Mouse (Mus musculus) intestine, embryonic 14.5 days (tissue): Measurements from ENCODE around the gene Lmo2. TPM values are rescaled to one million over a fixed set of nuclear protein-coding genes. Genes with fewer than 3 reads are reported as not detected.

Source experiments
- ATAC-seq: fragments of 200-750 bp; cut with Nextera tagmentation; replicated peaks from 2 replicates; pipeline ENCODE4 v1.8.0; 2017; ENCODE audit warnings: low read depth, moderate number of reproducible peaks, moderate TSS enrichment, moderate library complexity; ENCODE audit not compliant: low FRiP score, low TSS enrichment
- DNase-seq: peaks from one replicate; pipeline ENCODE4 v3.0.0-alpha.2; 2018; ENCODE audit warnings: low spot score
- H3K27ac ChIP-seq: fragments of 300-500 bp; sonication (generic); 2 replicates; pipeline ENCODE4 v1.5.1; 2014; ENCODE audit warnings: low read depth, mild to moderate bottlenecking, control low read depth
- H3K27me3 ChIP-seq: fragments of 300-500 bp; sonication (generic); replicated peaks from 2 replicates; pipeline ENCODE4 v1.6.1; 2014; ENCODE audit warnings: low read length, control low read depth; ENCODE audit not compliant: control insufficient read depth, insufficient read depth
- H3K36me3 ChIP-seq: fragments of 300-500 bp; sonication (generic); 2 replicates; pipeline ENCODE4 v1.6.1; 2014; ENCODE audit warnings: low read length, control low read depth; ENCODE audit not compliant: control insufficient read depth, insufficient read depth
- H3K4me1 ChIP-seq: fragments of 300-500 bp; sonication (generic); replicated peaks from 2 replicates; pipeline ENCODE4 v1.6.1; 2014; ENCODE audit warnings: low read length, control low read depth, mixed read lengths; ENCODE audit not compliant: control insufficient read depth, insufficient read depth
- H3K4me2 ChIP-seq: fragments of 300-500 bp; sonication (generic); 2 replicates; pipeline ENCODE4 v1.6.1; 2014; ENCODE audit warnings: low read length
- H3K4me3 ChIP-seq: fragments of 300-500 bp; sonication (generic); 2 replicates; pipeline ENCODE4 v1.5.1; 2014; ENCODE audit warnings: low read depth, low read length, control low read depth, mixed read lengths
- H3K9ac ChIP-seq: fragments of 300-500 bp; sonication (generic); 2 replicates; pipeline ENCODE4 v1.6.1; 2014; ENCODE audit warnings: mild to moderate bottlenecking, low read length
- H3K9me3 ChIP-seq: fragments of 300-500 bp; sonication (generic); 2 replicates; pipeline ENCODE4 v1.6.1; 2016; ENCODE audit warnings: low read length, control low read depth; ENCODE audit not compliant: control insufficient read depth
- WGBS: fragments of 180-500 bp; shearing (Covaris S2); extraction: QIAGEN DNeasy Blood & Tissue Kit; methylation state at CpG from one replicate; pipeline ENCODE4 v1.1.7; 2014; 5-methylcytosine and 5-hydroxymethylcytosine counted together
- polyA plus RNA-seq: library from polyadenylated mRNA; unstranded; fragments of >200 nt; fragmentation: Nextera tagmentation; extraction: Ambion mirVana; gene quantifications from 2 replicates; pipeline ENCODE4 v1.2.1, GENCODE M21; 2014

Lmo2 gene
- polyA plus RNA-seq, 1 experiment from 2014 or later = 17.6 TPM

GRCm38 (mm10) chr2:103935691-103936435 is 21.9 kb upstream of the Lmo2 start:
- ATAC-seq = no peak
- Histone ChIP-seq H3K4me1 (no peaks in the 10 kb centered on the region), H3K4me2 (no peak overlapping the region), H3K27me3 (no peaks in the 10 kb centered on the region), H3K36me3 (no peaks in the 10 kb centered on the region), H3K27ac (no peak overlapping the region), H3K9ac (no peak overlapping the region), H3K9me3 (no peaks in the 10 kb centered on the region), H3K4me3 (no peak overlapping the region)
- DNase-seq = no peak
- 65% methylated on average over 10 of the region's 10 CpGs for WGBS

GRCm38 (mm10) chr2:103936666-103937065 is 21.1 kb upstream of the Lmo2 start:
- H3K4me2 ChIP-seq = no peak overlapping the region
- 98% methylated on average over 2 of the region's 2 CpGs for WGBS
- ATAC-seq = no peak

GRCm38 (mm10) chr2:103937670-103938069 is 20.1 kb upstream of the Lmo2 start:
- no peaks in the 10 kb centered on the region for H3K4me1 ChIP-seq
- H3K4me2 ChIP-seq = no peak overlapping the region
- H3K4me3 ChIP-seq = no peak overlapping the region
- ATAC-seq (no peak), DNase-seq (no peak)
- H3K27me3 ChIP-seq = no peaks in the 10 kb centered on the region
- no peaks in the 10 kb centered on the region for H3K36me3 ChIP-seq
- H3K9me3 ChIP-seq = no peaks in the 10 kb centered on the region
- 71% methylated on average over 2 of the region's 2 CpGs for WGBS
- H3K27ac ChIP-seq = no peak overlapping the region
- no peak overlapping the region for H3K9ac ChIP-seq

More at GRCm38 (mm10) chr2:103936666-103937065, 21.1 kb upstream of the Lmo2 start:
- Histone ChIP-seq H3K9ac (no peak overlapping the region), H3K36me3 (no peaks in the 10 kb centered on the region), H3K27me3 (no peaks in the 10 kb centered on the region), H3K9me3 (no peaks in the 10 kb centered on the region), H3K27ac (no peak overlapping the region), H3K4me1 (no peaks in the 10 kb centered on the region), H3K4me3 (no peak overlapping the region)
- no peak for DNase-seq

- ATAC-seq = no peak
- Histone ChIP-seq H3K9ac (no peak overlapping the region), H3K4me1 (no peaks in the 10 kb centered on the region), H3K36me3 (no peaks in the 10 kb centered on the region), H3K4me2 (no peak overlapping the region), H3K27ac (no peak overlapping the region), H3K4me3 (no peak overlapping the region), H3K27me3 (no peaks in the 10 kb centered on the region), H3K9me3 (no peaks in the 10 kb centered on the region)
- 74% methylated on average over 1 of the region's 1 CpGs for WGBS
- no peak for DNase-seq
Observed at GRCm38 (mm10) chr2:103938573-103938972, 19.2 kb upstream of the Lmo2 start.

GRCm38 (mm10) chr2:103939003-103939402 is 18.8 kb upstream of the Lmo2 start:
- no peak for ATAC-seq
- no peak overlapping the region for H3K9ac ChIP-seq

GRCm38 (mm10) chr2:103941085-103941484 is 16.7 kb upstream of the Lmo2 start:
- H3K4me2 ChIP-seq = no peak overlapping the region
- no peaks in the 10 kb centered on the region for H3K9me3 ChIP-seq
- no peaks in the 10 kb centered on the region for H3K27me3 ChIP-seq
- 81% methylated on average over 3 of the region's 3 CpGs for WGBS
- H3K36me3 ChIP-seq = no peaks in the 10 kb centered on the region
- H3K9ac ChIP-seq = no peak overlapping the region
- H3K4me3 ChIP-seq = no peak overlapping the region
- no peak overlapping the region for H3K27ac ChIP-seq
- DNase-seq (no peak), ATAC-seq (no peak)
- no peaks in the 10 kb centered on the region for H3K4me1 ChIP-seq

More at GRCm38 (mm10) chr2:103939003-103939402, 18.8 kb upstream of the Lmo2 start:
- no peak overlapping the region for H3K4me2 ChIP-seq
- H3K36me3 ChIP-seq = no peaks in the 10 kb centered on the region
- H3K4me3 ChIP-seq = no peak overlapping the region
- no peaks in the 10 kb centered on the region for H3K4me1 ChIP-seq
- no peaks in the 10 kb centered on the region for H3K9me3 ChIP-seq
- H3K27ac ChIP-seq = no peak overlapping the region
- DNase-seq = no peak
- no peaks in the 10 kb centered on the region for H3K27me3 ChIP-seq

GRCm38 (mm10) chr2:103944859-103945258 is 12.9 kb upstream of the Lmo2 start:
- ATAC-seq (no peak), DNase-seq (no peak)
- Histone ChIP-seq H3K27me3 (no peaks in the 10 kb centered on the region), H3K4me2 (no peak overlapping the region), H3K9ac (no peak overlapping the region), H3K36me3 (no peaks in the 10 kb centered on the region), H3K4me1 (no peaks in the 10 kb centered on the region), H3K9me3 (no peaks in the 10 kb centered on the region), H3K27ac (no peak overlapping the region), H3K4me3 (no peak overlapping the region)
- WGBS = 82% methylated on average over 2 of the region's 2 CpGs

- no peaks in the 10 kb centered on the region for H3K27me3 ChIP-seq
- H3K36me3 ChIP-seq = no peaks in the 10 kb centered on the region
- no peak overlapping the region for H3K4me3 ChIP-seq
- H3K4me2 ChIP-seq = no peak overlapping the region
- DNase-seq = no peak
- H3K9me3 ChIP-seq = no peaks in the 10 kb centered on the region
- WGBS = 65% methylated on average over 5 of the region's 5 CpGs
- no peaks in the 10 kb centered on the region for H3K4me1 ChIP-seq
- no peak overlapping the region for H3K9ac ChIP-seq
- no peak overlapping the region for H3K27ac ChIP-seq
- ATAC-seq = no peak
Observed at GRCm38 (mm10) chr2:103945571-103946092, 12.2 kb upstream of the Lmo2 start.

- H3K27ac ChIP-seq = no peak overlapping the region
- no peak overlapping the region for H3K9ac ChIP-seq
- H3K4me2 ChIP-seq = no peak overlapping the region
- ATAC-seq (no peak), DNase-seq (no peak)
- H3K36me3 ChIP-seq = no peaks in the 10 kb centered on the region
- WGBS = 77% methylated on average over 8 of the region's 8 CpGs
- H3K4me3 ChIP-seq = no peak overlapping the region
- no peaks in the 10 kb centered on the region for H3K27me3 ChIP-seq
- H3K4me1 ChIP-seq = no peaks in the 10 kb centered on the region
- H3K9me3 ChIP-seq = no peaks in the 10 kb centered on the region
Observed at GRCm38 (mm10) chr2:103946892-103947291, 10.9 kb upstream of the Lmo2 start.
